Mouse (Mus musculus): Measurements from ENCODE around the gene Uhmk1. TPM values are rescaled to one million over a fixed set of nuclear protein-coding genes. Genes with fewer than 3 reads are reported as not detected.

Gene Uhmk1
- total and polyA plus RNA-seq, 3 experiments = 3.3 to 86.0 (median 85.0) TPM

DNA sequence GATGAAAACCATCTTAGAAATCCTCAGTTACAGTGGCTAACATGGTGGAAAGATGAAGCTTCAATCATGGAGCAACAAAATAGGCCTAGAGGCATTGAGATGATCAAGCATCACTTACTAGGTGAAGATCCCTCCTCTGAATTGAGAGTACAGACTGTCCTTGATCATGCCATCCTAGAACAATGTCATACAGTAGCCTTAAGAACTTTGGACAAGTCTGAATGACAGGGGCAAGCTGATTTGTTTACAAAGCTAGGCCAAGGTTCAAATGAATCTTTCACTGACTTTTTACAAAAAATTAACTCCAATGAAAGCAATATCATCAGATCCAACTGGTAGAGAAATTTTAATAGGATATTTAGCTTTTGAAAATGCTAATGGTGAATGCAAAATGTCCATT is 5.2 kb upstream of the Uhmk1 start:
- Histone ChIP-seq H3K9me3 (replicated peaks) (no peaks in the 10 kb centered on the region), H3K36me3 (replicated peaks) (no peaks in the 10 kb centered on the region), H3K4me1 (ENCODE audit: insufficient read depth, low read depth, low read length) (peaks cover 5% of the 10 kb centered on the region), H3K27me3 (ENCODE audit: insufficient read depth, low read length) (peaks cover 18% of the 10 kb centered on the region), H3K4me3 (ENCODE audit: low read depth, low read length) (no peak overlapping the region)
- DNase-seq (ENCODE audit: low spot score) (no peak), ATAC-seq (ENCODE audit: extremely low read depth, insufficient number of reproducible peaks, low FRiP score, poor library complexity, severe bottlenecking) (no peak)
- TF ChIP-seq GATA2 (IDR thresholded peaks at IDR 0.05; ENCODE audit: borderline replicate concordance, low read depth, low read length) = no peak
- no peak for TF ChIP-seq POLR2AphosphoS5 (IDR thresholded peaks at IDR 0.05; ENCODE audit: insufficient replicate concordance, low read depth, low read length)
- TF ChIP-seq GATA1 (IDR thresholded peaks at IDR 0.05; ENCODE audit: borderline replicate concordance, low read length) = no peak
- TF ChIP-seq TAL1 (conservative IDR thresholded peaks at IDR 0.05; ENCODE audit: low read depth, low read length) = no peak
- no peak for TF ChIP-seq CTCF (IDR thresholded peaks at IDR 0.05; ENCODE audit: low read depth, low read length)

DNA sequence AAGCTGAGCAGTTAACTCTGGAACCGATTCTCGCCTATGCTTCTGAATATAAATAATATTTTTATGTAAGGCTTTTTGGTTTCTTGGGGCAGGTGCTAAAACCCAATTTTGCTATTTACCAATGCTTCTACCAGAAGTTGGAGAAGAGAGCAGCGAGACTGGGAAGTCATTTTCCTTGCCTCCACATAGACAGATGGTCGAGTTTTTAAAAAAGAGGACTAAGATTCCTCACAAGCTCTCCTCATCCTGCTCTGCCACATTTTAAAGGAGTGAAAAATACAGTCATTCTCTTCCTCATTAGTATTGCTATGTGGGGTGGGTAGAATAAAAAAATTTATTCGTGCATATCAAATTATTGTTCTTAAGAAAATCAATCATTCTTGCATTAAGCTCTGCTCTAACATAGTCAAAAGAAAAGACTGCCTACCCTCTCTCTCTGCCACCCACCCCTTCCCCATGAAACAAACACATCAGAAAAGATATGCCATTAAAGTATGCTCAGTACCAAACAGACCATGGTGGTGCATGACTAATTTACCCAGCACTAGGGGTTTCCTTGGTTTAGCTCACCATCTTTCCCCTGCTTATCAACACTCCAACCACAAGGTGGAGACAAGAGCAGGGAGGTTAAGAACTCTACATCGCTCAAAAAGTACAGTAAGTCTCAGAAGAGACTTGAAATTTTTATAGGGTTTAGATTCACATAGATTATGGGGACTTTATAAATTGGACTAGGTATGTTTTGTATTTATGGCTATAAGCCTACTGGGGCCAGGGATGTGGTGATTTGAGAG is 3.1 kb upstream of the Uhmk1 start:
- ATAC-seq (ENCODE audit: extremely low read depth, insufficient number of reproducible peaks, low FRiP score, poor library complexity, severe bottlenecking) (no peak), DNase-seq (ENCODE audit: low spot score) (peak; percentile 8)
- Histone ChIP-seq H3K4me1 (ENCODE audit: insufficient read depth, low read depth, low read length) (peaks cover 5% of the 10 kb centered on the region), H3K9me3 (replicated peaks) (no peaks in the 10 kb centered on the region), H3K4me3 (ENCODE audit: low read depth, low read length) (no peak overlapping the region), H3K27me3 (ENCODE audit: insufficient read depth, low read length) (peaks cover 11% of the 10 kb centered on the region), H3K36me3 (replicated peaks) (no peaks in the 10 kb centered on the region)
- no peak for TF ChIP-seq GATA2 (IDR thresholded peaks at IDR 0.05; ENCODE audit: borderline replicate concordance, low read depth, low read length)
- no peak for TF ChIP-seq GATA1 (IDR thresholded peaks at IDR 0.05; ENCODE audit: borderline replicate concordance, low read length)
- no peak for TF ChIP-seq TAL1 (conservative IDR thresholded peaks at IDR 0.05; ENCODE audit: low read depth, low read length)
- no peak for TF ChIP-seq POLR2AphosphoS5 (IDR thresholded peaks at IDR 0.05; ENCODE audit: insufficient replicate concordance, low read depth, low read length)
- no peak for TF ChIP-seq CTCF (IDR thresholded peaks at IDR 0.05; ENCODE audit: low read depth, low read length)

DNA sequence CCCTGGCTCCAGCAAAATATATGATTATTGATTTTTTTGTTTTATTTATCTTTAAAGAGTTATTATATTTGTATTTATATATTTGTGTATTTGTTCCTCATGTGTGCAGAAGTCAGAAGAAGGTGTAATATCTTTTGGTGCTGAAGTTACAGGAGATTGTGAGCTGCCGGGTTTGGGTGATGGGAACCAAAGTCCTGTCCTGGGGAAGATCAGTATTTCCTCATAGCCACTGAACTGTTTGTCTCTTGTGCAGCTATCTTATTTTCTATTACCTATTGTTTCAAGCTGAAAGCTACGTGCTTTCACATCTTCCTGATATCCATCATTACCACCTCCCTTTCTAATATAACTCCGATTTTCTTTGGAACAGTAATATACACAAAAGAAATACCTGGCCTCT is 393 bp upstream of the Uhmk1 start:
- H3K4me3 ChIP-seq (ENCODE audit: low read depth, low read length) = peak overlapping the region; percentile 84; the same call in 1 of the 2 replicates
- H3K9me3 ChIP-seq (replicated peaks) = no peaks in the 10 kb centered on the region
- no peaks in the 10 kb centered on the region for H3K27me3 ChIP-seq (ENCODE audit: insufficient read depth, low read length)
- H3K36me3 ChIP-seq (replicated peaks) = peaks cover 20% of the 10 kb centered on the region
- ATAC-seq (ENCODE audit: extremely low read depth, insufficient number of reproducible peaks, low FRiP score, poor library complexity, severe bottlenecking) = no peak
- TF ChIP-seq GATA2 (IDR thresholded peaks at IDR 0.05; ENCODE audit: borderline replicate concordance, low read depth, low read length) (no peak), GATA1 (IDR thresholded peaks at IDR 0.05; ENCODE audit: borderline replicate concordance, low read length) (no peak)
- H3K4me1 ChIP-seq (ENCODE audit: insufficient read depth, low read depth, low read length) = peaks cover 10% of the 10 kb centered on the region
- DNase-seq (ENCODE audit: low spot score) = no peak

DNA sequence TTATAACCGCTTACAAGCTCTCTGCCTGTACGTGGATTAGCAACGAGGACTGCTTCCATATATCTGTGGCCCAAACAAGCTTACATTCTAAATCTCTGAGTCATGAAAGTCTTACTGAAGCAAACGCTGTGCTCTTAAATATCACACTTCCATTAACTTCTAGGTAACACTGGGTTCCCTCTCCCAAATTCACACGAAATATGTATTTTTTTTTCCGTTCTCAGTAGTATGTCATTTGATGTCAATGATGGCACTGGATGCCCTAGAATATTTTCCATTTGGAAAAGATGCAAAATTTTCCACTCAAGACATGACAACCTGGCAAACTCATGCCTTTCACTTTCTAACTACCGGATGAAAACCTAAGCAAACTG is 827 bp downstream of the Uhmk1 start:
- Histone ChIP-seq H3K27me3 (ENCODE audit: insufficient read depth, low read length) (no peaks in the 10 kb centered on the region), H3K36me3 (replicated peaks) (peaks cover 29% of the 10 kb centered on the region), H3K4me1 (ENCODE audit: insufficient read depth, low read depth, low read length) (peaks cover 10% of the 10 kb centered on the region), H3K9me3 (replicated peaks) (no peaks in the 10 kb centered on the region), H3K4me3 (ENCODE audit: low read depth, low read length) (peak overlapping the region; percentile 84)
- ATAC-seq (ENCODE audit: extremely low read depth, insufficient number of reproducible peaks, low FRiP score, poor library complexity, severe bottlenecking) (no peak), DNase-seq (ENCODE audit: low spot score) (no peak)
- TF ChIP-seq GATA2 (IDR thresholded peaks at IDR 0.05; ENCODE audit: borderline replicate concordance, low read depth, low read length) = no peak
- TF ChIP-seq POLR2AphosphoS5 (IDR thresholded peaks at IDR 0.05; ENCODE audit: insufficient replicate concordance, low read depth, low read length) = no peak

DNA sequence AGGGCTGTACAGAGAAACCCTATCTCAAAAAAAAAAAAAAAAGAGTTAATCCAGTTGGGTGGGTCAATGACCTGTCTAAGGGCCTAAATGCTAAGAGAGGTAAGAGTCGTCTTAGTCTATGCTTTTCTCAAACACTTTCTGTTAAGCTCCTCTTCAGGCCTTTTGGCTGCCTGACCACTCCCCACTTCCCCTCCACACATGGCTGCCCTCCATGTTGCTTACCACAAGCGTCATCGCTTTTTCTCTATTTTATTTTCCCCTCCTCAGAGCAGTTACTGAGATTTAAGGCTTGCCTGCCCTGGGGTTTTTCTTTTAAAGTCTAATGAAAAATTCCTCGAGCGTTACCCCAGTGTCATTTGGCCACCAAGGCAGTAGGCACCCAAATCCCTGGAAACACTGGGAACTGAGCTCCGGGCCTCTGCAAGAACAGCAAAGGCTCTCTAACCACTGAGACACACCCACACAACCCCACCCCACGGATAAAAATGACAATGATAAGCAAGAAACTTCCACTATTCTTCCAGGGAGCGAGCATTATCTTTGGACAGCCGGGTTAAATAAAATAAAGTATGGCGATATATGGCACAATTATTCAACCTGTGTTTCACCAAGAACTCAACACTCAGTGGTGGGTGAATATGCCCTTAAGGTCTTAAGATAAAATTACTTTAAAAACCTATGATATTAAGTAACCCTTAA is 1.9 kb downstream of the Uhmk1 start:
- H3K36me3 ChIP-seq (replicated peaks) = peaks cover 39% of the 10 kb centered on the region
- DNase-seq (ENCODE audit: low spot score) (no peak), ATAC-seq (ENCODE audit: extremely low read depth, insufficient number of reproducible peaks, low FRiP score, poor library complexity, severe bottlenecking) (no peak)
- no peaks in the 10 kb centered on the region for H3K27me3 ChIP-seq (ENCODE audit: insufficient read depth, low read length)
- no peak overlapping the region for H3K4me3 ChIP-seq (ENCODE audit: low read depth, low read length)
- TF ChIP-seq CTCF (IDR thresholded peaks at IDR 0.05; ENCODE audit: low read depth, low read length) (no peak), GATA2 (IDR thresholded peaks at IDR 0.05; ENCODE audit: borderline replicate concordance, low read depth, low read length) (no peak), GATA1 (IDR thresholded peaks at IDR 0.05; ENCODE audit: borderline replicate concordance, low read length) (no peak), TAL1 (conservative IDR thresholded peaks at IDR 0.05; ENCODE audit: low read depth, low read length) (no peak), POLR2AphosphoS5 (IDR thresholded peaks at IDR 0.05; ENCODE audit: insufficient replicate concordance, low read depth, low read length) (no peak)
- no peaks in the 10 kb centered on the region for H3K9me3 ChIP-seq (replicated peaks)
- H3K4me1 ChIP-seq (ENCODE audit: insufficient read depth, low read depth, low read length) = peaks cover 10% of the 10 kb centered on the region

DNA sequence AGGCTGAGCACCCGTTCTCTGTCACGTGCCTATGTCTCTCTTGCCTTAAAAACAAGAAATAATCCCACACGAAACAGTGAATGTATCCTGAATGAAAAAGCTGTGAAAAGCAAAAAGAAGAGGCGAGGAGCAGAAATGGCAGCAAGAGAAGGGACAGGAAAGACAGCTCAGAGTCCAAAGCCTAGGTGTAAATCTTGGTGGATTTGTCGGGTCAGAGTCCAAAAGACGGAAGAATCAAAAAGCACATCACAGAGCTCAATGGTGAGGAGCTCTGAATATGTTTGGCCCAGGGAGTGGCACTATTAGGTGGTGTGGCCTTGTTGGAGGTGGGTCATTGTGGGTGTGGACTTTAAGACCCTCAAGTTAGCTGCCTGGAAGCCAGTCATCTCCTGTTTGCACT is 8.8 kb downstream of the Uhmk1 start:
- H3K36me3 ChIP-seq (replicated peaks) = peaks cover 87% of the 10 kb centered on the region
- peaks cover 3% of the 10 kb centered on the region; the same call in 1 of the 2 replicates for H3K4me1 ChIP-seq (ENCODE audit: insufficient read depth, low read depth, low read length)
- TF ChIP-seq GATA2 (IDR thresholded peaks at IDR 0.05; ENCODE audit: borderline replicate concordance, low read depth, low read length) (no peak), TAL1 (conservative IDR thresholded peaks at IDR 0.05; ENCODE audit: low read depth, low read length) (no peak), CTCF (IDR thresholded peaks at IDR 0.05; ENCODE audit: low read depth, low read length) (no peak), GATA1 (IDR thresholded peaks at IDR 0.05; ENCODE audit: borderline replicate concordance, low read length) (no peak), POLR2AphosphoS5 (IDR thresholded peaks at IDR 0.05; ENCODE audit: insufficient replicate concordance, low read depth, low read length) (no peak)
- ATAC-seq (ENCODE audit: extremely low read depth, insufficient number of reproducible peaks, low FRiP score, poor library complexity, severe bottlenecking) (no peak), DNase-seq (ENCODE audit: low spot score) (no peak)
- no peaks in the 10 kb centered on the region for H3K9me3 ChIP-seq (replicated peaks)
- H3K4me3 ChIP-seq (ENCODE audit: low read depth, low read length) = no peak overlapping the region
- no peaks in the 10 kb centered on the region for H3K27me3 ChIP-seq (ENCODE audit: insufficient read depth, low read length)
